Mouse (Mus musculus): ENCODE results near the gene Ugcg. TPM values are rescaled to one million over a fixed set of nuclear protein-coding genes. Genes with fewer than 3 reads are reported as not detected.

Ugcg gene
- total RNA-seq (2023; ENCODE audit: inconsistent age), result 96.5 to 100 TPM (median 99.1 TPM) in 4 replicates

GRCm38 (mm10) chr4:59188802-59189545 lies at the start of gene Ugcg:
Ugcg (plus strand) TSS chr4:59189257.

Other genes with a start within 250 kb of the Ugcg start
- 0.18 to 0.24 TPM (median 0.22 TPM) in 3 of 4 replicates, not detected in the other for gene Zkscan16, start 245.6 kb upstream of the Ugcg start, total RNA-seq (2023; ENCODE audit: inconsistent age)
- 0.72 to 1.6 TPM (median 0.85 TPM) in 4 replicates for gene Ptgr1, start 202.1 kb upstream of the Ugcg start, total RNA-seq (2023; ENCODE audit: inconsistent age)
- gene Dnajc25, start 194.2 kb upstream of the Ugcg start, total RNA-seq (2023; ENCODE audit: inconsistent age), result 9.7 to 10.8 TPM (median 10.2 TPM) in 4 replicates
- 2.4 TPM in 1 of 4 replicates, not detected in the others for gene Gm20503, start 186.0 kb upstream of the Ugcg start, total RNA-seq (2023; ENCODE audit: inconsistent age)
- 54.0 to 70.8 TPM (median 64.8 TPM) in 4 replicates for gene Gng10, start 154.2 kb upstream of the Ugcg start, total RNA-seq (2023; ENCODE audit: inconsistent age)
- gene AI481877, start 50.3 kb upstream of the Ugcg start, total RNA-seq (2023; ENCODE audit: inconsistent age), result not detected in 4 replicates
- 70.3 to 75.8 TPM (median 72.6 TPM) in 4 replicates for gene Susd1, start 249.4 kb downstream of the Ugcg start, total RNA-seq (2023; ENCODE audit: inconsistent age)

Data from B cell, adult (primary cell).